Mouse (Mus musculus) erythroid progenitor cell, adult 5-6 weeks (primary cell): ENCODE data around the gene Trmt2a. TPM values are rescaled to one million over a fixed set of nuclear protein-coding genes. Genes with fewer than 3 reads are reported as not detected.

Experiments used
- ATAC-seq: replicated peaks from 2 replicates; pipeline ENCODE4 v1.8.0; 2016; ENCODE audit warnings: moderate number of reproducible peaks, mild to moderate bottlenecking, moderate TSS enrichment, inconsistent platforms; ENCODE audit not compliant: poor library complexity, low FRiP score, severe bottlenecking
- total RNA-seq, 2 experiments: library from RNA; stranded (forward) in 1 of 2; stranded (reverse) in 1 of 2; fragments of 150-400 nt in 1 of 2; fragments of 186-747, 209-891 nt in 1 of 2; gene quantifications; 2 replicates each; pipeline versions ENCODE4 v1.2.3 to v1.2.4; 2015 to 2017; ENCODE audit warnings: low replicate concordance in 2 of 2

Trmt2a gene
- total RNA-seq, 2 experiments from 2014 or later, result 20.2 to 52.4 TPM

GRCm38 (mm10) chr16:18230617-18231016 lies 17.9 kb upstream of the Trmt2a start:
- no peak for ATAC-seq

DNA sequence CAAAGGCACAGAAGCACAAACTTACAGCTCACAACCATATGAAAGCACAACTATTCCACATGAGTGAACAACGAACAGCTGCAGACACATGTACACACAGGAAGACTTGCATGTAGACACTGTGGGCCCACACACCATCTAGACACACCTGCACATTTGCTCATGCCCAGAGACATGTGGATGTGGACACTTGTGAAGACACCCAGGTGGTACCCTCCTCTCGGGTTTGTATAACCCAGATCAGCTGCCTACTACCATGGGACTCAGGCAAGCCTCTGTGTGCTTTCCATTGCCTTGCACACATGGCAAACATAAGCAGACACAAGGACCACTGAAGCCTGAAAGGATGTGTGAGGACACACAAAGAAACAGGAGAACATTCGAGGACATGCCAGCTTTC lies 17.4 kb upstream of the Trmt2a start:
- ATAC-seq, result no peak

DNA sequence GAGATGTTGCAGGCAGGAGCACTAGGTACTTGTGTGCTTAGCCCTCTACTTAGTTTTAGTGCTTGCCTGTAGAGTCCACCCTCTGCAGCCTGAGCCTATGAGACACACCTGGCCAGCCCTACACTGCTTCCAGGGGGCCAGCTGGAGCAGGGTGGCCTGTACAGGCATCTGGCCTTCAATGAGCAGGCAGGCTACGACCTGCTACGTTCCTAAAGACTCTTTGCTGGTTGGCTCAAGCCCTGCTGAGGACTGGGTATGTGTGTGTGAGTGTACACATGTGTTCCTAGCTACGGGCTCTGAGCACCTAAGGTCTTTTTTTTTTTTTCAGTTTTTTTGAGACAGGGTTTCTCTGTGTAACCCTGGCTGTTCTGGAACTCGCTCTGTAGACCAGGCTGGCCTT lies 17.0 kb upstream of the Trmt2a start:
- no peak for ATAC-seq

DNA sequence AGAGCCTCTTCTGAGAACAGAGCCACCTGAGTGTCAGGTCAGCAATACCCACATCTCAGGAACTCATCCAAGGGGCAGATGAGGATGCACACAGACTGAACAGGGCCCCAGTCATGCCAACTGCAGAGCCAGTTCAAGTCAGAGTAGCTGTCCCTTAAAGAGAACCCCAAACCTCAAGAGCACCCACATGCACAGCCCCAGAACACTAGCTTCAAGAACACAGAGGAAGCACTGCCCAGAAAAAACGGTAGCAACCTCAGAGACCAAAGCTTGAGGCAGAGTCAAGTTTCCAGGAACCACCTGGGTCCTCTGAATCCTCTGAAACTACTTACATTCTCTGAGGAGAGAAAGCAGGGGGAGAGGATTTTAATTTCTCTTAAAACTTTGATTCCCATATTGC lies 15.0 kb upstream of the Trmt2a start:
- ATAC-seq, result no peak

DNA sequence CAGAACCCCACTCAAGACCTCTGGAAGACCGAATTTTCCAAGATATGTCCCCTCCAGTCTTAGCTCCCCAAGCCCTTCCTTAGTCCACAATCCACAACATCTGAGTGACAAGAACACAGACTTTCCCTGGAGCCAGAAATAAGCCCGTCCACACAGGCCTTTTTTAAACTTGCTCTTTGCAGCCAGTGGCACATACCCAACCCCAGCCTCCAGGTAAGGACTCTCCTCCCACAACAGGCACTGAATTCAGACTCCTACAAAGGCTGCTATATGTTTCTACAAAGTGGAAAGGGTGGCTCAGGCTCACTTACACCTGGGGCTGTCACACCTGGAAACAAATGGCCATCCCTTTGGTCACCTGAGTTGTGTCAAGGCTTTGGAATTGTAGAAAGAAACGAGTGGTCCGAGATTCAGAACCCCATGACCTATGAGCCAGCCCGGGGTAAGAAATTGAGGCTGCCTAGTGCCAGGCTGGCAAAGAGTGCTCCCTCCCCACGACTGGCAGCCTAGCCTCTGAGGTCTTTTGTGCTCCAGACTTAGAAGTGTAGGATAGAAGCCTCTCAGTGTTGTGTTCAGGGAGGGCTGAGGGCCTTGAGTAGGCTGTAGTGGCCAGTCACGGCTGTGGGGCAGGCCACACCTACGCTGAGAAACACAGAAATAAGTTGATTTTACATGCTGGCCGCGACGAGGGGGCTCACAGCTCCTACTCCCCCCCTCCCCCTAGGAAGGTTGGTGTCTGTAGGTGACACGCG lies 14.4 kb upstream of the Trmt2a start:
- ATAC-seq, result no peak

GRCm38 (mm10) chr16:18234671-18235388 lies 13.6 kb upstream of the Trmt2a start, which contains the start of gene Zdhhc8:
Gene Zdhhc8, minus strand, starts transcription at chr16:18235136.
- no peak for ATAC-seq

DNA sequence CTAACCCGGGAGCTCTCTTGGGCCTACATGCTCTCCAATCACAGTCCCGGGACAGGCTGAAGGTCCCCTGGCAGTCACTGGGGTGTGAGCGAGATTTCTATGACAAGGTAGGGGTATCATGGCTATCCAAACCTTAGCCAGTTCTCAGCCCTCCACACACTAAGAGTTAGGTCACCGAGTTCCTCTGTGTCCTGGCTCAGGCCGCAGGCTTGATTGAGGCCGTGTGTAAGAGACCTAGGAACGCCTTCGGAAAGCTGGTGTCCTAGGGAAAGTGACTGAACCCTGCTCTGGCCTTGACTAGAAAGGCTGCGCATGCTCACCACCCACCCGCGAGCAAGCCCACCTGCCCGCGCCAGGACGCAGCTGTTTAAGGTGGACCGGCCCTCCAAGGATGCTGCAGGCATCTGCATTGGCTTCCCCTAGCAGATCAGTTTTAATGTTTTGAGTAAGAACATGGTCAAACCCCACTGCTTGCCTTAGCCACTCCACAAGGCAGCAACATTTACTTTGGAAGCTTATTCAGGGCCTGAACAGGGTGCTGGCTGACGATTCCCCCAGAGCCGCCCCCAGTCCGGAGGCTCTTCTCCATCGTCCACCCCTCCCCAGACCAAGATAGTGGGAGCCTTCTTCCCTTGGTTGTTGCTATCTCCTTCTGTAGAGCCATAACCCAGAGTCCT lies 13.0 kb upstream of the Trmt2a start:
- ATAC-seq, result no peak

DNA sequence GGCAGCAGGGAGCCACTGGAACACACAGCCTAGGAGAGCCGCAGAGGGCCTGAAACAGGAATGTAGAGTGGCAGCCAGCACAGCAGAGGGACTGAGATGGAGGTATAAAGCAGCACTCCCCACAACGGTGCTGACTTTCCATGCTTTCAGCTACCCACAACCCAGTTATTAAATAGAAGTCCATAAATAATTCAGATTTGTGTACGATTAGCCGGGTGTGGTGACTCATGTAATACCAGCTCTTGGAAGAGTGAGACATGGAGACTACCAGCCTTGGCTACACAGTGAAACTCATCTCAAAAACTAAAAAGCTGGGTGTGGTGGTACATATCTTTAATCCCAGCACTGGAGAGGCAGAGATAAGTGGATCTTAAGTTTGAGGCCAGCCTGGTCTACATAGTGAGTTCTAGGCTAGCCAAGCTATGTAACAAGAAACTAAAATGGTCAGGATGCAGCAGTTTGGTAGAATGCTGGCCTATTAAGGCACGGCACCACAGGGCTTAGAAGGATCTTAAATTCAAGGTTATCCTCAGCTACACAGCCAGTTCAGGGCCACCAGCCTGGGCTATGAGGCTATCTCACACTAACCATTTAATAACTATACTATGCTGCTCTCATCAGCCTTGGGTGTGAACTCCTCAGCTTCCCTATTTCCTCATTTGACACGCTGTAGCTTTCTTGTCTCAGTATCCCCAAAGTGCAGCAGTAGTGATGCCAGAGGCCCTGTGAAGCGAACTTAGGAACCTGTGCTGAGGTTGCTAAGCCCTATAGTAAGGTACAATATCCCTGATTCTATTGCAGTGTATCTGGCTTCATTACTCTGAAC lies 11.6 kb upstream of the Trmt2a start:
- ATAC-seq, result no peak

- no peak for ATAC-seq
These were observed 6.9 kb upstream of the Trmt2a start for GRCm38 (mm10) chr16:18241581-18241980.

- ATAC-seq, result no peak
These were observed 719 bp upstream of the Trmt2a start for GRCm38 (mm10) chr16:18247521-18248399.

DNA sequence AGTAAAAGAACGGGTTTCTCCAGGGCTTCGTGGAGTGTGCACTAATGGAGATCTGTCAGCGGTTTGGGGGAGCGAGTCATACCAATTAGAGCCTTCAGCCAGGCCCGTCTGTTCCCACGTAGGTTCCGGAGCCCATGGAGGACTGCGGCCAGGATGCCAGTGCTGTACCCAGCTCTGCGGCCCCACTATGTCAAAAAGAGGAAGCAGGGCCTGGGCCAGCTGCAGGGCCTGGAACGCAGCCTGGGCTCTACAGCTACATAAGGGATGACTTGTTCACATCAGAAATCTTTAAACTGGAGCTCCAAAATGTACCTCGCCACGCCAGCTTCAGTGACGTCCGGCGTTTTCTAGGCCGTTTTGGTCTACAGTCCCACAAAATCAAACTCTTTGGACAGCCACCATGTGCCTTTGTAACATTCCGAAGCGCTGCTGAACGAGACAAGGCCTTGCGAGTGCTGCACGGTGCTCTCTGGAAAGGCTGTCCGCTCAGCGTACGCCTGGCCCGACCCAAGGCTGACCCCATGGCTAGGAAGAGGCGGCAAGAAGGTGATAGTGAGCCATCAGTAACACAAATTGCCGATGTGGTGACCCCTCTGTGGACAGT lies 987 bp downstream of the Trmt2a start:
- 0 out of 2 replicates have a peak, but pooled peaks have one; percentile 27 for ATAC-seq

DNA sequence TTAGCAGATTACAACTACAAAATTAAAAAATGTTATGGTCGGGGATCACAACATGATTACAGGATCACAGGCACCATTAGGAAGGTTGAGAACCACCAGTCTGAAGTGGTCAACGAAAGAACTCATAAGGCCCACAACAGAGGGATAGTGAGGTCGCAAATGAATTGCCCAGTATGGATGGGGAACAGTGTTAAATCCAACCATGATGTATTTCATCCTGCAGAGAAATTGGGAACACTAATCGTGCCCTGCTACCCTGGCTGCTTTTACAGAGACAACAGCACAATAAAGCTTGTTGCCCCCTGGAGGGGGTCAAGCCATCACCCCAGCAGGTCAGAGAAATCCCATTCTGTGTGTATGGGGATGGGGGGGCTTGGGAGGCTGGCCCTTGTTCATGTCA lies 1.8 kb downstream of the Trmt2a start:
- ATAC-seq, result no peak

DNA sequence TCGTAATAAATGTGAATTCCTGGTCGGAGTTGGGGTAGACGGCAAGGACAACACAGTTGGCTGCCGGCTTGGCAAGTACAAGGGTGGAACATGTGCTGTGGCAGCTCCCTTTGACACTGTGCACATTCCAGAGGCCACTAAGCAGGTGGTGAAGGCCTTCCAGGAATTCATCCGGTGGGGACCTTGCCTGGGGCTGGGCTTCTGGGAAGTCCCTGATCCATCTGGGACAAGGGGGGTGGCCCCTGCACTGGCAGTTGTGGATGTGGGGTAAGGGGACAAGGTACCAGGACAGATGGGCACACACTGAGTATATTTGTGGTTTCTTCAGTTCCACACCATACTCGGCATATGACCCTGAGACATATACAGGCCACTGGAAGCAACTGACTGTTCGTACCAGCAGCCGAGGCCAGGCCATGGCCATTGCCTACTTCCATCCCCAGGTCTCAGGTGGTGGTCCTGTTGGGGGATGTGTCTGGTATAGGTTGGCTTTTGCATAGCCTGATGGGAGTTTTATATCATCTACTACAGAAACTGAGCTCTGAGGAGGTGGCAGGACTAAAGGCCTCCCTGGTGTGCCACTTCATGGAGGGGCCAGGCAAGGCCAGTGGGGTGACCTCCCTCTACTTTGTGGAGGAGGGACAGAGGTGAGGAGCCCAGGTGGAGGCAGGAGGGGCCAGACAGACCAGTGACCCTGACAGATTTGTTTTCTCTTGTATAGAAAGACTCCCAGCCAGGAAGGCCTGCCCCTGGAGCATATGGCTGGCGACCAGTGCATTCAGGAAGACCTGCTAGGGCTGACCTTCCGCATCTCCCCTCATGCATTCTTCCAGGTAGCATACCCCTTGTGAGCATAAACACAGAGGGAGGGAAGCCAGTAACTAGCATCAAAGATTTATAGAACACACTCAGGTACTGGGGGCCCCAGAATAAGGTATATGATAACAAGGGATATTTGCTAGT lies 2.6 kb downstream of the Trmt2a start:
- ATAC-seq, result no peak

DNA sequence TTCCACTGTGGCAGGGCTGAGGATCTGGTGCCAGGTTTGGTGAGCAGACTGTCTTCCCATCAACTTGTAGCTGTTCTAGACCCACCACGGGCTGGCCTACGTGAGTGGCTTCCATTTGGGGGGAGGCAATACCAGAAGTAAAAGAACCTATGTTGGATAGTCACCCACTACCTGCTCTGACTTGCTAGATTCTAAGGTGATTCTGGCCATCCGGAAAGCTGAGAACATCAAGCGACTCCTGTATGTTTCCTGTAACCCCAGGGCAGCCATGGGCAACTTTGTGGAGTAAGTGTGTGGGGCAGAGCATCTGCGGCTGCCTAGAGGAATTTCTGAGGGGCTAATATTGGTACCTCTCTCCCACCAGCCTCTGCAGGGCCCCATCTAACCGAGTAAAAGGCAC lies 4.3 kb downstream of the Trmt2a start:
- no peak for ATAC-seq

- ATAC-seq, result no peak
These were observed 5.4 kb downstream of the Trmt2a start for GRCm38 (mm10) chr16:18253866-18254265.

DNA sequence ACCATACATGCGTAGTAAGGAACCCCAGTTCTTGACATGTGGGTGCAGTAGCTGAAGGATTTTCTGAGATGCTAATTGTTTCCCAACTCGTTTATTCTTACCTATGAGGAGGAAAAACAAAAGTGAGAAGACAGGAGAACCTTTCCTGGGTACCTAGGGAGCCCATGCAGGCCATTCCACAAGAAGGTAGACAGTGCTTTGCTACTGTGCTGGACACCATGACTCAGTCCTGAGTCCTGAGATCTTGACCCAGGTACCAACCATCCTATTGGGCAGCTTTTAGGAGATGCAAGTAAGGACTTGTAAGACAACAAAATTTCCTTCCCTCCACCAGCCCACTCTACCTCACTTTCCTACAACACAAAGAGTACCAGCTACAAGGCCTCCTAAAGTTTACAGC lies 9.7 kb downstream of the Trmt2a start, which contains the start of gene Gm49776:
Gene Gm49776 (minus strand): TSS at position 101 of the 400 bp plus-strand sequence.
- no peak for ATAC-seq

- no peak for ATAC-seq
These were observed 16.5 kb downstream of the Trmt2a start for GRCm38 (mm10) chr16:18265024-18265423.
